Mouse (Mus musculus): Measurements from ENCODE around the gene Mnat1. TPM values are rescaled to one million over a fixed set of nuclear protein-coding genes. Genes with fewer than 3 reads are reported as not detected.

Mnat1 gene
- 27.6 TPM for total RNA-seq (2023)

GRCm38 (mm10) chr12:73123093-73124041 is at the start of gene Mnat1:
Gene Mnat1 (plus strand): TSS chr12:73123717.

DNA sequence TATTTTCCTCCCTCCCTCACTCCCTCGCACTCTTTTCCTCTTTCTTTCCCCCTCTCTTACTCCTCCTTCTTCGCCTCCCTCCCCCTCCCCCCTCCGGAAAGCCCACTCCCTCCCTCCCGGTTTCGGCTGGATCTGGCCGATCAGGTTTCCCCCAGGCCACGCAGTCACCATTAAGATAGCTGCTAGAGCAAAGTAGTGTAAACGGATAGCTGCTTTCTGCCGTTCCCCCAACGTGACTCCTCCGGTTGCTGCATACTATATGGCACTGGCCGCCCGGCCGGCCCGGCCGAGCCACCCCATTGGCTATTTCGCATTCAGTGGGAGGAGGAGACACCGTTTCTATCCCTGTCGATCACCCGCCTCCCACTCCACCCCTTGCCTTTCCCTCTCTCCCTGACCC is 10.3 kb upstream of the Mnat1 start, which contains the start of gene Six4:
Gene Six4, minus strand, starts transcription at position 261 of the 400 bp plus-strand sequence.

DNA sequence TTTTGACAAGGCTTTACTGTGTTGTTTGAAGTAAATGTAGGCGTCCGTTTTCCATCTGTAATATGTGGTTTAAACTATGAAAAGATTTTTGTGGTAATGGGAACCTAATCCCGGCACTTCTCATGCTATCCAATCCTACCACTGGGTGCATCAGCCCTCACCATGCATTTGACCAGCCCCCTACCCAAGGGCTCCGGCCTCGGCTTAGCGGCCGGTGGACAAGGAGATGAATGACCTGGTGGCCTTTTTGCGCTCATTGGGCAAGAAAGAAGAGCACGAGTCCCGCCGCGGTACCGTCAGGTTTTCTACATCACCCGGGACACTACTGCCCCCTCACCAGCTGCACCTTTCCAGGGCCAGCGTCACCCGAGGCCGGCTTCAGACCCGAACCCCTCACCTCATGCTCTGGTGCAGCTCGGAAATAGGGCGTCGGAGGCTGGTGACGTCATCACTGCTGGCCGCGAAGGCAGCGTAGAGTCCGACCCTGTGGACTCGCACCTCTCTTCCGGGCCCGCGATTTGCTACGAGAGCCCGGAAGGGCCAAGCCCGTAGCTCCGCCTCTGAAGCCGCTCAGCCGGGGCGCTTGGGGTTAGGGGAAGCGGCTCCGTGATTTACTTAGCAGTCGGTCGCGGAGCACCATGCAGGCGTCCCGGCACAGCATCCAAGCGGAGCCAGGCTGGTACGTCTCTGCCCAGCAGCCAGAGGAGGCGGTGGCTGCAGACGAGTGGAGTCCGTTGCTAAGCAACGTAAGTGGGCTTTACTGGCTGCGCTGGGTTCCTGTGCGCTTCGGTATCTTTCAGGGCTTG is 163.0 kb downstream of the Mnat1 start, which contains the start of the genes Trmt5 and Slc38a6:
Gene Trmt5, minus strand, starts transcription at position 424 of the 806 bp plus-strand sequence.
Gene Slc38a6, plus strand, starts transcription at position 493 of the 806 bp plus-strand sequence.

Other genes starting within 250 kb of the Mnat1 start
- not detected for gene Six6, start 183.8 kb upstream of the Mnat1 start, total RNA-seq (2023)
- not detected for gene 4930447C04Rik, start 182.9 kb upstream of the Mnat1 start, total RNA-seq (2023)
- gene Six1, start 69.8 kb upstream of the Mnat1 start, total RNA-seq (2023) = 0.18 TPM
- gene Six4, start 10.3 kb upstream of the Mnat1 start, total RNA-seq (2023) = 0.56 TPM
- 23.1 TPM for gene Trmt5, start 163.0 kb downstream of the Mnat1 start, total RNA-seq (2023)
- 39.1 TPM for gene Slc38a6, start 163.1 kb downstream of the Mnat1 start, total RNA-seq (2023)

Data from CD4-positive naive resting alpha-beta T cell, adult 57 days (primary cell).